Mouse (Mus musculus) midbrain, embryonic 11.5 days (tissue): ENCODE results near the gene Ano10. TPM values are rescaled to one million over a fixed set of nuclear protein-coding genes. Genes with fewer than 3 reads are reported as not detected.
"Not testable (repeated sequence)": the region's sequence is repeated elsewhere in the genome, so short reads cannot be mapped to it uniquely, and the experiment has no call there.

Source experiments
- ATAC-seq: fragments of 200-750 bp; cut with Nextera tagmentation; 2 replicates; pipeline ENCODE4 v1.8.0; 2017; ENCODE audit warnings: moderate TSS enrichment, moderate library complexity; ENCODE audit not compliant: low FRiP score
- DNase-seq: peaks from one replicate; pipeline ENCODE4 v3.0.0; 2015; ENCODE audit warnings: low spot score; ENCODE audit errors: missing footprints
- H3K27ac ChIP-seq: fragments of 300-500 bp; sonication (generic); 2 replicates; pipeline ENCODE4 v1.5.1; 2014; ENCODE audit warnings: low read depth, low read length
- H3K27me3 ChIP-seq: fragments of 300-500 bp; sonication (generic); 2 replicates; pipeline ENCODE4 v1.6.1; 2014; ENCODE audit warnings: mild to moderate bottlenecking, low read length, moderate library complexity, mixed read lengths; ENCODE audit not compliant: control insufficient read depth, insufficient read depth
- H3K36me3 ChIP-seq: fragments of 300-500 bp; sonication (generic); 2 replicates; pipeline ENCODE4 v1.6.1; 2014; ENCODE audit warnings: mild to moderate bottlenecking, low read length, moderate library complexity, mixed read lengths; ENCODE audit not compliant: control insufficient read depth, insufficient read depth
- H3K4me1 ChIP-seq: fragments of 300-500 bp; sonication (generic); 2 replicates; pipeline ENCODE4 v1.6.1; 2014; ENCODE audit warnings: low read length; ENCODE audit not compliant: control insufficient read depth, insufficient read depth
- H3K4me2 ChIP-seq: fragments of 300-500 bp; sonication (generic); 2 replicates; pipeline ENCODE4 v1.6.1; 2014; ENCODE audit warnings: mild to moderate bottlenecking, moderate library complexity
- H3K4me3 ChIP-seq: fragments of 300-500 bp; sonication (generic); 2 replicates; pipeline ENCODE4 v1.5.1; 2014; ENCODE audit warnings: low read depth, low read length
- H3K9ac ChIP-seq: fragments of 300-500 bp; sonication (generic); 2 replicates; pipeline ENCODE4 v1.6.1; 2014; ENCODE audit warnings: low read length
- H3K9me3 ChIP-seq: fragments of 300-500 bp; sonication (generic); 2 replicates; pipeline ENCODE4 v1.6.1; 2016; ENCODE audit warnings: low read length; ENCODE audit not compliant: control insufficient read depth
- WGBS: fragments of 180-500 bp; shearing (Covaris S2); extraction: QIAGEN DNeasy Blood & Tissue Kit; methylation state at CpG from one replicate; pipeline ENCODE4 v1.1.7; 2014; 5-methylcytosine and 5-hydroxymethylcytosine counted together
- polyA plus RNA-seq: library from polyadenylated mRNA; unstranded; fragments of >200 nt; fragmentation: Nextera tagmentation; extraction: Ambion mirVana; gene quantifications from 2 replicates; pipeline ENCODE4 v1.2.1, GENCODE M21; 2014

The Ano10 gene
- polyA plus RNA-seq, 1 experiment from 2014 or later = 39.4 TPM

DNA sequence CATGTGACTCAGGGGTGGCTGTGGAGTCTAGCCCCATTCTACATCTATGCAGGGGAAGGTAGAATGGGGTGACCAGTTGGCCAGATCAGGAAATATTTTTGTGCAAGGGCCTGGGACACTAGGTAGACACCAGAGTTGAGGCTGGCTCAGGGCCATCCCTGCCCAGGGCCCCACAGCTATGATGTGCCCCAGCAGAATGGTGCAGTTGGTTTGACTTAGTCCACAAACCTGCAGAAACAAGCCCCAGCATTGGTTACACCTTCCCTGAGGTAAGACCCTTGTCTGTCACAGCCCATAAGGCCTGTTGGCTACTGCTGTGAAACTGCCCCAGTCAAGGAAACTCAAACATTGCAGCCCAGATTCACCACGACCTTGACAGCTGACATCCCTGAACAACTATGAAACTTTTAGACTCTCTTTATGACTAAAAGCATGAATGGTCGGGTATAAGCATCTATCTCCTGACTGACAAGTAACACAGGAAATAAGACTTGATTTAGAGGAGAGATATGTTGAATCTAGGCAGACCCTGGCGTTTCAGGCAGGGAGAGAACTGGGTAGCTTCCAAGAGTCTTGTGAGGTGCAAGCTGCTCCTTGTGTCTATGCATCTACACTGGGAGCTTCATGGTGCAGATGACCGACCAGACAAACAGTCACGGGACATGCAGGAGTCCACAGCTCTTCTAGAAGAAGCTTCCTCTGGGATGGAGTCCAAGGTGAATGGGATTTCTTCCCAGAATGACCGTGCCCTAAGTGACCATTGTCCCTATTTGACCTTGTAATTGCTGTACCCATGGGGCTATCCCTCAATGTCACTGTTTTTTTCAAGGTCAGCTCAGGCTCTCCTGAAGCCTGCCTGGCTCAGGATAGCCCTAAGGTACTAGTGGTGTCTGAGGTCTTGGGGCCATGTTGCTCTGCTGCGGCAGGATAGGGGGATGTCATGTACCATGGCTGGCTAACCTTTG lies 116.7 kb downstream of the Ano10 start:
- Histone ChIP-seq H3K4me2 (no peak overlapping the region), H3K27me3 (no peaks in the 10 kb centered on the region), H3K36me3 (no peaks in the 10 kb centered on the region), H3K9ac (no peak overlapping the region), H3K9me3 (no peaks in the 10 kb centered on the region), H3K4me3 (no peak overlapping the region), H3K4me1 (no peaks in the 10 kb centered on the region), H3K27ac (no peak overlapping the region)
- ATAC-seq (no peak), DNase-seq (no peak)
- 88% methylated on average over 7 of the region's 7 CpGs for WGBS

DNA sequence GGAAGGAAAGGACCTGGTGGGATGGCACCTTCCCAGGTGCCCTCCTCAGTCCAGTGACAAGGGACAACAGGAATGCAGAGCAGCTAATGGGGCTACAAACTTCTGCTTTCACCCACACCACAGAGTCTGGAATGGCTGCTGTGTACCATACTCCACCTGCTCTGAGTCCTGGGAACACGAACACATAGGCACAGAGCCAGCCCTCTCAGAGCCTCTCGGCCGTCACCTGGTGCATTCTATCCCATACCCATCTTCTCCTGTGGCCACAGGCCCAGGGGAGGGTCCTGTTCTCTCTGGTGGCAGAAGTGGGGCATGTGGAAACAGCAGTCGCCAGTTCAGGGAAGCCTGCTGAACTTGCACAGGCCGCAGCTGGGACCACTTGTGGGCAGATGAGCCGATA lies 119.5 kb downstream of the Ano10 start:
- Histone ChIP-seq H3K4me2 (no peak overlapping the region), H3K9ac (no peak overlapping the region), H3K27me3 (no peaks in the 10 kb centered on the region), H3K9me3 (no peaks in the 10 kb centered on the region), H3K4me3 (no peak overlapping the region), H3K27ac (no peak overlapping the region), H3K4me1 (no peaks in the 10 kb centered on the region), H3K36me3 (no peaks in the 10 kb centered on the region)
- WGBS = 85% methylated on average over 6 of the region's 6 CpGs
- no peak for ATAC-seq
- DNase-seq = no peak

DNA sequence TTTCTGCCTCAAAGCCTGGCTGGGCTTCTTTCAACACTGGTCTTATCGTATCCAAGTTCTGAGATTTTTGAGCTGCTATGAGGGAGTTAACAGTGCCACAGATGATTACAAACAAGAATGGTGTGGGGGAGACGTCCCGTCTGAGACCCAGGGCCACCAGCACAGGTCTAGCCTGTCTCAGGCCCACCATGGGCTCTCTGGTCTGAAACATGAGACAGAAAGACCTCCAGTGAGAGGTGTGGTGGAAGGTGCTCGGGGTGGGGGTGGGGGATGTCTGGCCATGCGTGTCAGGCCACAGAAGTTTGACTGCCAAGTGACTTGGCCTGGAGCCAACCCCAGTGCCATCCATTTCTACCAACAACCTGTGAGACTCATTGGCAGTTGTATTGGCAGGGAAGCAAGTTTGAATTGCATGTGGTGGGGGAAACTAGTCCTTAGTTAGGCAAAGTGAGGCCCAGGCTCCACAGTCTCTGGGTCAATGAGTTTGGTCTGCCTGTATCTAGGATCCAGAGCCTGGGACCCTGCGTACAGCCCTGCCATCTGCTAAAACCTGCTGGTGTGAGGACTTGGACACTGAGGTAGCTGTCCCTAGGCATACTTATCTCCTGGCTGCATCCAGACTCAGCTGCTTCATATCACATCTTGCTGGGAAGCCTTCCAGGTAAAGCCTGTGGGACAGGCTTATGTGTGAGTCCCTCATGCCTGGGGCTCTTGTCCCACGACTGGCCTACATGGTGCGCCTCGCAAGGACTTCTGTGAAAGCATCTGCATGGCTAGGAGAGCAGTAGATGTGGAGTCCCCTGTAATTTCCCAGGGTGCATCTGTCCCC lies 120.6 kb downstream of the Ano10 start:
- ATAC-seq = no peak
- Histone ChIP-seq H3K27ac (no peak overlapping the region), H3K9ac (no peak overlapping the region), H3K4me3 (no peak overlapping the region), H3K9me3 (no peaks in the 10 kb centered on the region), H3K4me2 (no peak overlapping the region), H3K27me3 (no peaks in the 10 kb centered on the region), H3K4me1 (no peaks in the 10 kb centered on the region), H3K36me3 (no peaks in the 10 kb centered on the region)
- 81% methylated on average over 9 of the region's 9 CpGs for WGBS
- no peak for DNase-seq

GRCm38 (mm10) chr9:122172612-122173186 lies 121.5 kb downstream of the Ano10 start:
- DNase-seq = no peak

DNA sequence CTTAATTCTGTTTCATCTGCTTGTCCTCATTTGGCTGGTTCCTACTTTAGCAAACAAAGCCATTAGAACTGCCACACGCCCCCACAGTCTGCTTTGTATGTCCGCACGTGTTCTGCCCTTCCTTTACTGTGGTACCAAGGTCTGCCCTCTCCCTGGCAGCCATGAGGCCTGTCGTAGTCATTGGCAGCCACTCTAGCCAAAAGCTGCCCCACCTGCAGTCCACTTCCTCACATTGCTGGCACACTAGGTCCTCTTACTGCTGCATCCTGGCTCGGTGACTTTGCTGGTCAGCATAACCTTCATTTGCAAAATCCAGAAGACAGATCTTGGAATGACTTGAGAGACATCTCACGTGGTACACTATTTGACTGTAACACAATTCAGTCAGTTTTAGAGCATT lies 124.3 kb downstream of the Ano10 start:
- Histone ChIP-seq H3K36me3 (peaks cover 6% of the 10 kb centered on the region; the same call in 1 of the 2 replicates), H3K27me3 (no peaks in the 10 kb centered on the region), H3K4me1 (no peaks in the 10 kb centered on the region), H3K4me3 (no peak overlapping the region), H3K9me3 (no peaks in the 10 kb centered on the region), H3K27ac (no peak overlapping the region), H3K9ac (no peak overlapping the region), H3K4me2 (no peak overlapping the region)
- no peak for ATAC-seq
- no peak for DNase-seq
- 89% methylated on average over 6 of the region's 6 CpGs for WGBS

More at GRCm38 (mm10) chr9:122172612-122173186, 121.5 kb downstream of the Ano10 start:
- WGBS = 83% methylated on average over 11 of the region's 11 CpGs
- H3K36me3 ChIP-seq = no peaks in the 10 kb centered on the region
- H3K27me3 ChIP-seq = no peaks in the 10 kb centered on the region
- no peak for ATAC-seq
- H3K9ac ChIP-seq = no peak overlapping the region
- no peaks in the 10 kb centered on the region for H3K9me3 ChIP-seq
- H3K27ac ChIP-seq = no peak overlapping the region
- no peak overlapping the region for H3K4me3 ChIP-seq
- no peaks in the 10 kb centered on the region for H3K4me1 ChIP-seq
- H3K4me2 ChIP-seq = no peak overlapping the region

GRCm38 (mm10) chr9:122167719-122168118 lies 126.5 kb downstream of the Ano10 start:
- 93% methylated on average over 5 of the region's 5 CpGs for WGBS
- DNase-seq, H3K27ac ChIP-seq, H3K36me3 ChIP-seq, H3K4me1 ChIP-seq, H3K27me3 ChIP-seq, H3K4me2 ChIP-seq, ATAC-seq, H3K9me3 ChIP-seq, H3K9ac ChIP-seq, H3K4me3 ChIP-seq: not testable (repeated sequence)

DNA sequence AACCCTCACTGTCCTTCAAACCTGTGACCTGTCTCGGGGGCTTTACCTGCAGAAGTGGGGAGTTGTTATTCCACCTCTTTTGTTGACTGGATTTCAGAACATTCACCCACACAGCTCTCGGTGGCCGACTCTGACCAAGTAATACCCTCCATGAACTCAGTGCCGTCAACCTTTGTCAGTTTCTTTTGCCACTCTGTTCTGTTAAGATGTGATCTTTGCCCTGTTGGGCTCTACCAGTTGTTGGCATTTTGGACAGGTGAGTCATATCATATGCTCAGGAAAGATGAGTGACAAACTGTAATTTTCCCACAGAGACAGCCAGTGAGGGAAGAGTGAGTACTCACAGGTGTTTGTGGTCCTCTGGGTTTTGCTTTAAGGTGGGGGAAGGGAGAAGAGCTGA lies 129.7 kb downstream of the Ano10 start:
- Histone ChIP-seq H3K36me3 (peaks cover 10% of the 10 kb centered on the region; the same call in 1 of the 2 replicates), H3K27me3 (no peaks in the 10 kb centered on the region), H3K9ac (no peak overlapping the region), H3K4me2 (no peak overlapping the region), H3K4me3 (no peak overlapping the region), H3K4me1 (no peaks in the 10 kb centered on the region), H3K27ac (no peak overlapping the region), H3K9me3 (no peaks in the 10 kb centered on the region)
- DNase-seq (no peak), ATAC-seq (no peak)
- WGBS = 93% methylated on average over 4 of the region's 4 CpGs

GRCm38 (mm10) chr9:122157079-122157441 lies 137.2 kb downstream of the Ano10 start:
- H3K36me3 ChIP-seq = peaks cover 12% of the 10 kb centered on the region; the same call in 1 of the 2 replicates
- H3K9ac ChIP-seq = no peak overlapping the region
- no peak for DNase-seq
- 95% methylated on average over 14 of the region's 14 CpGs for WGBS
- no peaks in the 10 kb centered on the region for H3K4me1 ChIP-seq
- H3K27ac ChIP-seq = no peak overlapping the region
- no peak for ATAC-seq
- no peaks in the 10 kb centered on the region for H3K9me3 ChIP-seq
- H3K4me3 ChIP-seq = no peak overlapping the region
- no peaks in the 10 kb centered on the region for H3K27me3 ChIP-seq
- no peak overlapping the region for H3K4me2 ChIP-seq
